In the genomic region with DNA sequence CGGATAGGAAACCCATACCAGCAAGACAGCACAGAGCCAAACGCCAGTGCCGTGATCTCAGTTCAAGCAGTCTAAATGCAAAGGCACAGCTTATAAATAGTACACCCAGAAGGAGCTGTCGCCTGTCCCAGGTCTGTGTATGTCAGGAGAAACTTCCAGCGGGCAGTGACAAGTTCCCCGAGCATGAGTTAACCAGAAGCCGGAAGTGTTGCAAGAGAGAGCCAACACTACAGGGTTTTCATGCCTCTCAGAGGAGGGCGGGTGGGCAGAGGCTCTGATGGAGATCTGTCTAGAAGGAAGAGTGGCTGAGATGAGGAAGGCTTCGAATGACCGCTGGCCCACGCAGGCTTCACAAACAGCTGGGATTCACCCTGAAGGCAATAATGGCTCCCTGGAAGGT, we compare ENCODE assay signal across 24 mouse cellular contexts. TPM values are rescaled to one million over a fixed set of nuclear protein-coding genes. Genes with fewer than 3 reads are reported as not detected.
DNase-seq lines count a peak whose midpoint lies in the region; ATAC-seq and TF ChIP-seq lines count a peak whose summit lies in the region.
"Had no signal": no experiment of that assay in that cellular context is flagged by ENCODE, and none has a peak within 500 bp of the region (broad histone marks: within the 10 kb centered on the region; RNA-seq: fewer than 3 reads in every experiment).

No protein-coding gene starts in this region.

- no peak for ATAC-seq in CD4-positive, CD25-positive, alpha-beta regulatory T cell, adult 4 months
- ATAC-seq in heart, embryonic 14.5 days (ENCODE audit: insufficient number of reproducible peaks, insufficient read depth, low FRiP score, low read depth), result no peak
- ATAC-seq in hindbrain, embryonic 11.5 days (ENCODE audit: low FRiP score), result no peak
- ATAC-seq: activated CD4-positive, CD25-positive, alpha-beta regulatory T cell, adult 4 months; midbrain, embryonic 13.5 days had no signal

- no peaks in the 10 kb centered on the region for H3K27me3 ChIP-seq in heart, embryonic 14.5 days (ENCODE audit: control insufficient read depth, insufficient read depth, low read length)
- no peaks in the 10 kb centered on the region for H3K27me3 ChIP-seq in heart, adult 2 months (ENCODE audit: control insufficient read depth, insufficient read depth, low read length)
- H3K27me3 ChIP-seq in hindbrain, embryonic 11.5 days (ENCODE audit: control insufficient read depth, insufficient read depth, low read length), result no peaks in the 10 kb centered on the region
- H3K27me3 ChIP-seq: hindbrain, embryonic 15.5 days; liver, embryonic 15.5 days; midbrain, embryonic 13.5 days had no signal

- no peak for TF ChIP-seq POLR2A in heart, adult 2 months (IDR thresholded peaks at IDR 0.05; ENCODE audit: insufficient read depth, low read depth, low read length)
- no peak for TF ChIP-seq POLR2A in lung, adult 2 months (IDR thresholded peaks at IDR 0.05; ENCODE audit: borderline replicate concordance, extremely low read depth, low read depth, low read length)

- peak overlapping the region; percentile 51 to 66; a peak in 2 of 4 replicates for H3K27ac ChIP-seq in heart, embryonic 14.5 days (replicated peaks in 1 of 2; ENCODE audit: control insufficient read depth in 1 of 2, insufficient read depth in 1 of 2, low read depth in 2 of 2, low read length in 2 of 2)
- no peak overlapping the region for H3K27ac ChIP-seq in heart, adult 2 months
- no peak overlapping the region for H3K27ac ChIP-seq in hindbrain, embryonic 11.5 days (ENCODE audit: low read depth, low read length)
- H3K27ac ChIP-seq: hindbrain, embryonic 15.5 days; liver, embryonic 15.5 days; midbrain, embryonic 13.5 days had no signal

- H3K9me3 ChIP-seq in heart, embryonic 14.5 days (ENCODE audit: control insufficient read depth, low read length), result no peaks in the 10 kb centered on the region
- no peaks in the 10 kb centered on the region for H3K9me3 ChIP-seq in hindbrain, embryonic 11.5 days (ENCODE audit: control insufficient read depth, low read length)
- H3K9me3 ChIP-seq: hindbrain, embryonic 15.5 days; liver, embryonic 15.5 days; midbrain, embryonic 13.5 days had no signal

- TF ChIP-seq CTCF in heart, adult 2 months (IDR thresholded peaks at IDR 0.05), result no peak
- no peak for TF ChIP-seq CTCF in lung, adult 2 months (IDR thresholded peaks at IDR 0.05; ENCODE audit: insufficient read depth, low read length)

- H3K9ac ChIP-seq in heart, embryonic 14.5 days (ENCODE audit: low read length), result no peak overlapping the region
- H3K9ac ChIP-seq in heart, adult 2 months (ENCODE audit: low read depth, low read length), result no peak overlapping the region
- H3K9ac ChIP-seq in hindbrain, embryonic 11.5 days (ENCODE audit: low read depth, low read length), result no peak overlapping the region
- H3K9ac ChIP-seq: hindbrain, embryonic 15.5 days; liver, embryonic 15.5 days; midbrain, embryonic 13.5 days had no signal

- H3K79me2 ChIP-seq in heart, adult 2 months (replicated peaks; ENCODE audit: control insufficient read depth, insufficient read depth, low read length), result no peaks in the 10 kb centered on the region

- no peak for TF ChIP-seq EP300 in heart, adult 2 months (IDR thresholded peaks at IDR 0.05; ENCODE audit: insufficient read depth, low read depth, low read length)

- peak; percentile 9 for DNase-seq in CD4-positive, CD25-positive, alpha-beta regulatory T cell, adult 2 months (ENCODE audit: low read depth, low spot score)
- DNase-seq in heart, adult 2 months, result no peak
- DNase-seq in lung, postnatal 36 days, result peak; percentile 15
- DNase-seq in lung, adult 2 months, result no peak
- DNase-seq in ovary, postnatal 14 days (ENCODE audit: low spot score), result no peak
- no peak for DNase-seq in hindbrain, embryonic 11.5 days (ENCODE audit: low spot score)
- DNase-seq: adrenal gland, postnatal 25 days; cerebellum, adult 8-10 months; gastrocnemius, postnatal 36 days; kidney, adult 18-20 months; lung, postnatal 4 days; retina, postnatal 1 day; right cerebral cortex, postnatal 4 days; thymus, postnatal 36 days had no signal

- intact Hi-C loops in heart, adult 2 months (cut with DNase I), result no loop called here

- 42% methylated on average over 11 of the region's 11 CpGs for WGBS in heart, embryonic 14.5 days
- WGBS in heart, adult 2 months, result 50% methylated on average over 11 of the region's 11 CpGs
- 54% methylated on average over 11 of the region's 11 CpGs for WGBS in lung, adult 2 months
- WGBS in hindbrain, embryonic 11.5 days, result 83% methylated on average over 11 of the region's 11 CpGs

- no peak overlapping the region for H3K4me3 ChIP-seq in heart, embryonic 14.5 days (ENCODE audit: control insufficient read depth in 1 of 2, insufficient read depth in 1 of 2, low read depth in 1 of 2, low read length in 2 of 2)
- H3K4me3 ChIP-seq in heart, adult 2 months, result no peak overlapping the region
- no peak overlapping the region for H3K4me3 ChIP-seq in lung, adult 2 months (replicated peaks; ENCODE audit: extremely low read depth, low read depth, low read length)
- no peak overlapping the region for H3K4me3 ChIP-seq in hindbrain, embryonic 11.5 days (ENCODE audit: low read depth, low read length)
- H3K4me3 ChIP-seq: hindbrain, embryonic 15.5 days; liver, embryonic 15.5 days; midbrain, embryonic 13.5 days; myocyte had no signal

- H3K4me2 ChIP-seq in heart, embryonic 14.5 days (ENCODE audit: low read length), result peak overlapping the region; percentile 15
- H3K4me2 ChIP-seq in hindbrain, embryonic 11.5 days (replicated peaks; ENCODE audit: low read depth, low read length), result no peak overlapping the region
- H3K4me2 ChIP-seq: hindbrain, embryonic 15.5 days; liver, embryonic 15.5 days; midbrain, embryonic 13.5 days had no signal

- peaks cover 6 to 7% of the 10 kb centered on the region in 2 experiments; a peak in 3 of 4 replicates for H3K4me1 ChIP-seq in heart, embryonic 14.5 days (ENCODE audit: control insufficient read depth in 2 of 2, insufficient read depth in 2 of 2, low read length in 2 of 2)
- H3K4me1 ChIP-seq in heart, adult 2 months (ENCODE audit: control insufficient read depth, insufficient read depth, low read length), result no peaks in the 10 kb centered on the region; the same call in 1 of the 2 replicates
- no peaks in the 10 kb centered on the region for H3K4me1 ChIP-seq in lung, adult 2 months (ENCODE audit: control insufficient read depth, insufficient read depth, low read length)
- H3K4me1 ChIP-seq in hindbrain, embryonic 11.5 days (replicated peaks; ENCODE audit: control insufficient read depth, insufficient read depth, low read length), result no peaks in the 10 kb centered on the region
- H3K4me1 ChIP-seq: hindbrain, embryonic 15.5 days; liver, embryonic 15.5 days; midbrain, embryonic 13.5 days had no signal

- H3K36me3 ChIP-seq in heart, embryonic 14.5 days (ENCODE audit: control insufficient read depth, insufficient read depth, low read length), result no peaks in the 10 kb centered on the region
- H3K36me3 ChIP-seq in heart, adult 2 months (ENCODE audit: control insufficient read depth, insufficient read depth, low read length), result no peaks in the 10 kb centered on the region
- H3K36me3 ChIP-seq in hindbrain, embryonic 11.5 days (ENCODE audit: control insufficient read depth, insufficient read depth, low read length), result no peaks in the 10 kb centered on the region
- H3K36me3 ChIP-seq: hindbrain, embryonic 15.5 days; liver, embryonic 15.5 days; midbrain, embryonic 13.5 days had no signal

RNA-seq across cellular contexts. Expression of a gene that starts 5.2 kb away (rescaled TPM):
- not detected for polyA plus RNA-seq in CD4-positive, CD25-positive, alpha-beta regulatory T cell, adult 4 months (2017; shearing (Covaris generic))
- not detected in 2 replicates for polyA plus RNA-seq in heart, embryonic 14.5 days (2014; fragmentation: Nextera tagmentation; extraction: Ambion mirVana)
- 1 to 10 TPM; 1.3 to 2.2 TPM for total RNA-seq in heart, adult 2 months (2021)
- 0.66 and 2.3 TPM in 2 replicates for polyA plus RNA-seq in heart, adult 2 months (2012; rRNA removed)
- 0.27 and 1.7 TPM in 2 replicates for polyA plus RNA-seq in lung, adult 2 months (2012; rRNA removed)
- not detected in 2 replicates for polyA plus RNA-seq in hindbrain, embryonic 11.5 days (2014; fragmentation: Nextera tagmentation; extraction: Ambion mirVana)
- total RNA-seq: gastrocnemius, postnatal 36 days; neutrophil, adult 5-6 weeks had no signal
- polyA plus RNA-seq: activated CD4-positive, CD25-positive, alpha-beta regulatory T cell, adult 4 months; hindbrain, embryonic 15.5 days; limb, embryonic 11.5 days; liver, embryonic 15.5 days; midbrain, embryonic 13.5 days had no signal

RNA-seq across cellular contexts. Expression of a gene that starts 31.6 kb away (rescaled TPM):
- not detected for polyA plus RNA-seq in CD4-positive, CD25-positive, alpha-beta regulatory T cell, adult 4 months (2017; shearing (Covaris generic))
- polyA plus RNA-seq in heart, embryonic 14.5 days (2014; fragmentation: Nextera tagmentation; extraction: Ambion mirVana), result not detected in 2 replicates
- 1 to 10 TPM; 1.1 to 1.6 TPM for total RNA-seq in heart, adult 2 months (2021)
- 0.18 and 1.1 TPM in 2 replicates for polyA plus RNA-seq in heart, adult 2 months (2012; rRNA removed)
- polyA plus RNA-seq in lung, adult 2 months (2012; rRNA removed), result 1.4 TPM in 1 of 2 replicates, not detected in the other
- polyA plus RNA-seq in hindbrain, embryonic 11.5 days (2014; fragmentation: Nextera tagmentation; extraction: Ambion mirVana), result not detected in 2 replicates
- total RNA-seq: adrenal gland, postnatal 25 days; gastrocnemius, postnatal 36 days; left cerebral cortex, adult 8-10 months; neutrophil, adult 5-6 weeks had no signal
- polyA plus RNA-seq: activated CD4-positive, CD25-positive, alpha-beta regulatory T cell, adult 4 months; hindbrain, embryonic 15.5 days; limb, embryonic 11.5 days; midbrain, embryonic 13.5 days had no signal

RNA-seq across cellular contexts. Expression of a gene that starts 42.7 kb away (rescaled TPM):
- 10 to 100 TPM; 64.6 to 66.5 TPM for polyA plus RNA-seq in CD4-positive, CD25-positive, alpha-beta regulatory T cell, adult 4 months (2017; shearing (Covaris generic))
- polyA plus RNA-seq in heart, embryonic 14.5 days (2014; fragmentation: Nextera tagmentation; extraction: Ambion mirVana), result 75.8 and 80.3 TPM in 2 replicates
- total RNA-seq in heart, adult 2 months (2021), result 100 to 1,000 TPM; 100 to 104 TPM
- 53.4 and 88.7 TPM in 2 replicates for polyA plus RNA-seq in heart, adult 2 months (2012; rRNA removed)
- polyA plus RNA-seq in lung, adult 2 months (2012; rRNA removed), result 29.2 and 85.9 TPM in 2 replicates
- 44.0 and 46.4 TPM in 2 replicates for polyA plus RNA-seq in hindbrain, embryonic 11.5 days (2014; fragmentation: Nextera tagmentation; extraction: Ambion mirVana)

Comparison
In these comparisons a context has a peak if more than half of its experiments do, and no peak if none do; other contexts are left out.
1. DNase-seq: peak in CD4-positive, CD25-positive, alpha-beta regulatory T cell, adult 2 months (single experiment) and lung, postnatal 36 days (single experiment); none in heart, adult 2 months (0 of 2), lung, adult 2 months (single experiment), ovary, postnatal 14 days (single experiment) and hindbrain, embryonic 11.5 days (single experiment).
2. H3K27ac ChIP-seq: peak in heart, embryonic 14.5 days (2 of 2); none in heart, adult 2 months (single experiment) and hindbrain, embryonic 11.5 days (single experiment).